Mouse (Mus musculus) G1E-ER4 (cell line): Measurements from ENCODE around the gene Capn2. TPM values are rescaled to one million over a fixed set of nuclear protein-coding genes. Genes with fewer than 3 reads are reported as not detected.

ENCODE experiments used
- GATA1 ChIP-seq: IDR thresholded peaks from one replicate; pipeline ENCODE4 v1.8.0; 2012; ENCODE audit warnings: low read length, inconsistent platforms
- polyA plus RNA-seq: library from polyadenylated mRNA; stranded (reverse); fragments of >175 nt; gene quantifications from 2 replicates; pipeline ENCODE4 v1.2.3, GENCODE M21; 2012

Capn2 gene
- polyA plus RNA-seq, 1 experiment: not detected

DNA sequence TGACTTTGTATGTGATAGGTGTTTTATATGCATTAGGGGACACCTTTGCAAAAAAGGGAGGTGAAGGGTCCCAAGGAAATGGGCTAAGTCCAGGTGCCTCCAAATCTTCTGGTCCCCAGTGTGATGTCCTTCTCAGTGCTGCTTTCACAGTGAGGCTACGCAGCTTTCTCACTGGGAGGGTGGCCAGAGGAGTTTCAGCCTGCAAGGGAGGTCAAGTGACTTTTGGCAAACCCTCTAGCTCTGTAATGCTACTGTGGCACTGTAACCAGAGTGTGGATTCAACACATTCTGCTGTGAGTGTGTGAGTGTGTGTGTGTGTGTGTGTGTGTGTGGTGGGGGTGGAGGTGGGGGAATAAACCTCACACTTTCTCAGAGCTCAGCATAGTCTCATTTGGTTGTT, 90.0 kb downstream of the Capn2 start:
- TF ChIP-seq GATA1: no peak

DNA sequence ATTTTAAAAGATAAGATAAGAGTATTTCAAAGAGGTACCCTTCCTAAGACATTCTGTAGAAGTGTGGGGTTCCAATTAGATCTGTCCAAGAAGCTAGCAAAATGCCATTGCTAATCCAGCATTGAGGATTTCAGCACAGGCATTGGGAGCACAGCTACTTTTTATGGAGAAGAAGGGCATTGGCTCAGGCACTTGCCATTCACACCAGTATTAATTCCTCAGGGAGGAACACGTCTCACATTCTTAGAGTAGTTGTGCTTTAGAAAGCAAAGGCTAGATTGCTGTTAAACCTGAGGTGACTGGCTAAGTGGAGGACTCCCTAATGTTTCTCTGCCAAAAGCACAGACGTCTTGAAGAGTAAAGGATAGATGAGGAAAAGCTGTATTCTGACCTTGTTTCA, 91.0 kb downstream of the Capn2 start:
- no peak for TF ChIP-seq GATA1

DNA sequence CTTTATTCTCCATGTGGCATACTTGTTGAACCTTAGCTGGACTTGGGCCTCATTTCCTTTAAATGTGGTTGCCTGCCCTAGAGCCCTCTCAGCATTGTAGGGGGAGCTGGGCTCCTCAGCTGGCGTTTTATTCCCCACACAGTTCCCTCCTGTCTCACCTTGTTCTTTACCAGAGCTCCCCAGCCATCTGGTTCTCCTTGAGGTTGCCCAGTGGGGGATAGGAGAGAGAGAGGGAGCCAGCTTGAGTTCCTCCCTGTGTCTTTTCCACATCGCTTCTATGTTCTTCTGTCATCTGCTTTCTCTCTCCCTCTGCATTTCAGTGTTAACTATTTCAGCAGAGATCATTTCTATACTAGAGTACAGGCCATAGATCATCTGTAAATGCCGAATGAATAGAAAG, 92.2 kb downstream of the Capn2 start:
- no peak for TF ChIP-seq GATA1

GRCm38 (mm10) chr1:182424274-182424673, 93.1 kb downstream of the Capn2 start:
- no peak for TF ChIP-seq GATA1

DNA sequence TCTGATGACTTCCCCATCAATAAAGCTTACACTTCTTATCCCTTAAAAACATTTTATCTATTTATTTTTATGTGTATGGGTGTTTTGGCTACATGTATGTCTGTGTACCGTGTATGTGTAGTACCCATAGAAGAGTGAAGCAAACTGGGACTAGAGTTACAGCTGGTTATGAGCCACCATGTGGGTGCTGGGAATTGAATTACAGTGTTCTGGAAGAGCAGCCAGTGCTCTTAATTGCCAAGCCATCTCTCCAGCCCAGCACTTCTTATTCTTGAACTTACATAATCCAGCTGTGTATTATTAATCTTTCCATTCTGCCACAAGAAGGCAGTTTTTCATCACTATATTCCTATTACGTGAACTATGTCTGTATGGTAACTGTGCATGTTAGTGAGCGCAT, 97.9 kb downstream of the Capn2 start:
- no peak for TF ChIP-seq GATA1

Other genes with a start within 250 kb of the Capn2 start
- 17.2 and 26.6 TPM in 2 replicates for gene Degs1, start 234.8 kb downstream of the Capn2 start, polyA plus RNA-seq
- 43.3 and 54.8 TPM in 2 replicates for gene Fbxo28, start 176.0 kb downstream of the Capn2 start, polyA plus RNA-seq
- 7.1 and 26.2 TPM in 2 replicates for gene Trp53bp2, start 108.4 kb downstream of the Capn2 start, polyA plus RNA-seq
- not detected in 2 replicates for gene Capn8, start 47.4 kb upstream of the Capn2 start, polyA plus RNA-seq
- not detected in 2 replicates for gene Ccdc185, start 231.6 kb upstream of the Capn2 start, polyA plus RNA-seq
- gene Susd4, start 246.3 kb upstream of the Capn2 start, polyA plus RNA-seq: not detected in 2 replicates